Comparison of ENCODE assay signal across 16 mouse cellular contexts in the genomic region with DNA sequence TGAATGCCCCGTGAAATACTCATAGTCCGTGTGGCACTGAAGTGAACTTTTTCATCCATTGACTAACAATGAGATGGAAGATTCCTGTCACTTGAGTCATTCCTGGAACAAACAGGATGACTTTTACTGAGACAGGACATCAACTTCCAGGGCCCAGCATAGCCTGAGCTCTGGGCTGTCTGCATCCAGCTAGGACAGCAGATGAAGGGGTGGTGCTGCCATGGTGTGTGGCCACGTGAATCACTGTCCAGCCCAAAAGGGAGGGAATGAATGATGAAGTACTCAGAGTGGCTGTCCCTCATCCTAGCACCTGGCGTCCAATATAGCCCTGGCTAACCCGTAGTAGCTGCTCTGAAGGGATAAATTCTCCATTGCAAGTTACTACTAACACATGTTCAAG.
"Had no signal": no experiment of that assay in that cellular context is flagged by ENCODE, and none has a peak within 500 bp of the region (broad histone marks: within the 10 kb centered on the region; RNA-seq: fewer than 3 reads in every experiment).

No protein-coding gene starts in this region.

- H3K9me3 ChIP-seq: limb, embryonic 10.5 days; liver, embryonic 15.5 days; midbrain, embryonic 12.5 days; neural tube, embryonic 13.5 days; stomach, embryonic 15.5 days had no signal

- H3K27me3 ChIP-seq: liver, embryonic 15.5 days; midbrain, embryonic 12.5 days; neural tube, embryonic 13.5 days; stomach, embryonic 15.5 days had no signal

- ATAC-seq: lung, postnatal 0 days had no signal

- H3K4me1 ChIP-seq: stomach, embryonic 15.5 days had no signal

- H3K4me2 ChIP-seq: liver, embryonic 11.5 days; liver, embryonic 15.5 days; midbrain, embryonic 12.5 days; neural tube, embryonic 13.5 days; stomach, embryonic 15.5 days had no signal

- H3K9ac ChIP-seq: liver, embryonic 15.5 days; midbrain, embryonic 12.5 days; neural tube, embryonic 13.5 days; stomach, embryonic 15.5 days had no signal

- H3K36me3 ChIP-seq: liver, embryonic 15.5 days; midbrain, embryonic 12.5 days; neural tube, embryonic 13.5 days; stomach, embryonic 15.5 days had no signal

- DNase-seq: kidney, adult 9 months; layer of hippocampus, adult 9-11 months; layer of hippocampus, postnatal 36 days; lung, adult 2 months; lung, postnatal 36 days; right cerebral cortex, postnatal 14 days; thymus, adult 2 months; thymus, postnatal 36 days had no signal

- H3K27ac ChIP-seq: kidney, postnatal 0 days; limb, embryonic 10.5 days; liver, embryonic 15.5 days; neural tube, embryonic 13.5 days; stomach, embryonic 15.5 days had no signal

- H3K4me3 ChIP-seq: limb, embryonic 10.5 days; liver, embryonic 15.5 days; midbrain, embryonic 12.5 days; neural tube, embryonic 13.5 days; stomach, embryonic 15.5 days had no signal
